Mouse (Mus musculus) hindbrain, embryonic 16.5 days (tissue): ENCODE data around the gene Gm2174. TPM values are rescaled to one million over a fixed set of nuclear protein-coding genes. Genes with fewer than 3 reads are reported as not detected.

Experiments used
- ATAC-seq: fragments of 200-750 bp; cut with Nextera tagmentation; 2 replicates; pipeline ENCODE4 v1.8.0; 2017; ENCODE audit warnings: moderate TSS enrichment, moderate library complexity
- H3K27ac ChIP-seq: fragments of 300-500 bp; sonication (generic); 2 replicates; pipeline ENCODE4 v1.5.1; 2014; ENCODE audit warnings: low read depth, mild to moderate bottlenecking, control low read depth, low read length, moderate library complexity
- H3K27me3 ChIP-seq: fragments of 300-500 bp; sonication (generic); replicated peaks from 2 replicates; pipeline ENCODE4 v1.6.1; 2014; ENCODE audit warnings: low read length; ENCODE audit not compliant: control insufficient read depth, insufficient read depth
- H3K36me3 ChIP-seq: fragments of 300-500 bp; sonication (generic); 2 replicates; pipeline ENCODE4 v1.6.1; 2014; ENCODE audit warnings: mild to moderate bottlenecking, low read length, moderate library complexity, mixed read lengths; ENCODE audit not compliant: control insufficient read depth, insufficient read depth
- H3K4me1 ChIP-seq: fragments of 300-500 bp; sonication (generic); 2 replicates; pipeline ENCODE4 v1.6.1; 2014; ENCODE audit warnings: low read depth, low read length; ENCODE audit not compliant: control insufficient read depth, insufficient read depth
- H3K4me2 ChIP-seq: fragments of 300-500 bp; sonication (generic); 2 replicates; pipeline ENCODE4 v1.6.1; 2014; ENCODE audit warnings: mild to moderate bottlenecking, low read length, control low read depth, moderate library complexity
- H3K4me3 ChIP-seq: fragments of 300-500 bp; sonication (generic); 2 replicates; pipeline ENCODE4 v1.5.1; 2014; ENCODE audit warnings: mild to moderate bottlenecking, low read length, control low read depth, moderate library complexity
- H3K9ac ChIP-seq: fragments of 300-500 bp; sonication (generic); 2 replicates; pipeline ENCODE4 v1.6.1; 2014; ENCODE audit warnings: low read depth, mild to moderate bottlenecking, control low read depth, low read length, moderate library complexity
- H3K9me3 ChIP-seq: fragments of 300-500 bp; sonication (generic); 2 replicates; pipeline ENCODE4 v1.6.1; 2014; ENCODE audit warnings: mild to moderate bottlenecking, low read length, moderate library complexity; ENCODE audit not compliant: control insufficient read depth
- WGBS: fragments of 180-500 bp; shearing (Covaris S2); extraction: QIAGEN DNeasy Blood & Tissue Kit; methylation state at CpG from one replicate; pipeline ENCODE4 v1.1.7; 2014; 5-methylcytosine and 5-hydroxymethylcytosine counted together
- polyA plus RNA-seq: library from polyadenylated mRNA; unstranded; fragments of >200 nt; fragmentation: Nextera tagmentation; extraction: Ambion mirVana; gene quantifications from 2 replicates; pipeline ENCODE4 v1.2.1, GENCODE M21; 2015

Gene Gm2174
- polyA plus RNA-seq, result 1.3 and 2.0 TPM in 2 replicates

DNA sequence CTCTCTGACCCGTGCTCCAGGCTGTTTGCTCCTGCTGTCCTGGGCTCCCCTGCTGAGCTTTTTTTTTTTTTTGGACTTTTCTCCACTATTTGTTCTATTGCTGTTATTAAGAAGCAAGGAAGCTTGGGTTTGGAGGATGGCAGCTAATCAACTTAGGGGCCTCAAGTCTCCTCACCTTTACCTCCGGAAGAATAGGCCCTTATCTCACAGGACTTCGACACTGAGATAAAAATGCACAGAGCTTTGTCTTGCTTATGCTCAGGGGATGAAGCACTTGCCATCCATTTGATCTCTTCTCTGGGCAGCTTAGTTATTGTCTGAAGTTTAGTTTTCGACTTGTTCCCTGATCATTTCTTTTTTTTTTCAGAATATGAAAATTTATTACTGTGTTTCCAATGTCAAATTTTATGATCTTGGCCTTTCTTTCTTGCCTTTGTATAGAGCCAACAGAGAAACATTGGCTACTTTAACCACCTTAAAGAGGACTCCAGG is at the start of gene Gm2174:
Gm2174 (plus strand) TSS at position 442 of the 492 bp plus-strand sequence.
- Histone ChIP-seq H3K9me3 (no peaks in the 10 kb centered on the region), H3K4me1 (no peaks in the 10 kb centered on the region), H3K27me3 (no peaks in the 10 kb centered on the region), H3K9ac (no peak within 1 kb of the TSS), H3K4me3 (no peak within 1 kb of the TSS), H3K27ac (no peak within 1 kb of the TSS), H3K36me3 (no peaks in the 10 kb centered on the region), H3K4me2 (no peak within 1 kb of the TSS)
- 71% methylated on average over 4 of the region's 4 CpGs for WGBS
- no peak for ATAC-seq

DNA sequence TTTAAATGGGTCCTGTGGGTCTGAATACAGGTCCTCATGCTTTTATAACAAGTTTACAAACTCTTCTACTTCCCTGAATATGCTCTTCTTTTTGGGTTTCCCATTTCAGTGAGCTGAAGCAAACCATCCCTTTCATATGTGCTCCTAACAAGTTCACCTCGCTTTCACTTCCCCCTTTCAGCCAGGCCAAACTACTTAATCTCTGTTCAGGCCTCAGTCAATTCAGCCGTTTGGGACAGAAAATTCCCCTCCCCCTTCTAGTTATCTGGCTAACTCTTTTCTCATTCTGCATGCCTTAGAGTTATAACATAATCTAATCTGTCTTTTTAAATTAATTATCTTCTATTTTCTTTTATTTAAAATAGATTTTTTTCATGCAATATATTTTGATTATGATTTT is 43.1 kb upstream of the Gm2174 start:
- H3K4me1 ChIP-seq, result no peaks in the 10 kb centered on the region
- no peaks in the 10 kb centered on the region for H3K27me3 ChIP-seq
- H3K36me3 ChIP-seq, result no peaks in the 10 kb centered on the region
- 29% methylated on average over 2 of the region's 2 CpGs for WGBS
- ATAC-seq, result no peak
- H3K9ac ChIP-seq, result no peak overlapping the region
- no peak overlapping the region for H3K4me3 ChIP-seq
- H3K9me3 ChIP-seq, result no peaks in the 10 kb centered on the region
- H3K27ac ChIP-seq, result no peak overlapping the region
- no peak overlapping the region for H3K4me2 ChIP-seq

DNA sequence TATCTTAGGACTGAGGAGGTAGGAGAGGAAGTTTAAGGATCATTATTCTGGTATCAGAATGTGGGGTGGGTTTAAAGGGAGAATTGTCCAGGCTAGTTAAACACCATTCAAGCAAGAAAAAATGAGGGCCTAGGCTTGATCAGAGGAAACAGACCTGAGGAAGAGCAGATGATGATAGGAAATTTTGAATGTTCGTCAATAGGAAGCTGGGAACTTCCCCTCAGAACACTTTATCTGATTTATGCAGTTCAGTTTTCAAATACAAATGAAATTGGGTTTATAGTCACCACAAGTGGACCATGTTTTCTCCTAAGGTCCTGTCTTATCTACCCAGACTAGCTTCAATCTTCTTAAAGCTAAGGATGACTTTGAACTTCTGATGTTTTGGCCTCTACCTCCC is 42.3 kb upstream of the Gm2174 start:
- no peaks in the 10 kb centered on the region for H3K36me3 ChIP-seq
- WGBS, result 76% methylated on average over 1 of the region's 1 CpGs
- no peak overlapping the region for H3K4me3 ChIP-seq
- ATAC-seq, result no peak
- no peak overlapping the region for H3K4me2 ChIP-seq
- no peaks in the 10 kb centered on the region for H3K9me3 ChIP-seq
- no peaks in the 10 kb centered on the region for H3K27me3 ChIP-seq
- no peaks in the 10 kb centered on the region for H3K4me1 ChIP-seq
- H3K27ac ChIP-seq, result no peak overlapping the region
- no peak overlapping the region for H3K9ac ChIP-seq

DNA sequence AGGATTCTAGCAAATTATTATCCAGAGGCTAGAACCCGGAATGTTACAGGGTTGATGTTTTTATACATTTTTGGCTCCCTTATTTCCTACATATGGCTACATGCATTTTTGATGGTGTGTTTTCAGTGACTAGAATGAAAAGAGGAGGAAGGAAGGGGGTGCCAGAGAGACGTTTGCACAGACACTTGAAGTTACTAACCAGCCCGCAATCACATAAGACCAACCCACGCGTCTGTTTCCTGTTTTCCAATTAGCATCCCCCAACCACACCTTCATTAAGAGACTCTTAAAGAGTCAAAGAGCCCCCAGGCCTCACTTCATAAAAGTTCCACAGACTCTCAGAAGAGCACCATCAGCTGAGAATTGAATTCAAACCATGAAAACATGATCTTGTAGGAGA is 41.6 kb upstream of the Gm2174 start:
- no peak overlapping the region for H3K9ac ChIP-seq
- no peaks in the 10 kb centered on the region for H3K9me3 ChIP-seq
- H3K4me1 ChIP-seq, result no peaks in the 10 kb centered on the region
- no peaks in the 10 kb centered on the region for H3K36me3 ChIP-seq
- no peak overlapping the region for H3K27ac ChIP-seq
- ATAC-seq, result no peak
- no peak overlapping the region for H3K4me2 ChIP-seq
- 73% methylated on average over 5 of the region's 5 CpGs for WGBS
- H3K27me3 ChIP-seq, result no peaks in the 10 kb centered on the region
- H3K4me3 ChIP-seq, result no peak overlapping the region

DNA sequence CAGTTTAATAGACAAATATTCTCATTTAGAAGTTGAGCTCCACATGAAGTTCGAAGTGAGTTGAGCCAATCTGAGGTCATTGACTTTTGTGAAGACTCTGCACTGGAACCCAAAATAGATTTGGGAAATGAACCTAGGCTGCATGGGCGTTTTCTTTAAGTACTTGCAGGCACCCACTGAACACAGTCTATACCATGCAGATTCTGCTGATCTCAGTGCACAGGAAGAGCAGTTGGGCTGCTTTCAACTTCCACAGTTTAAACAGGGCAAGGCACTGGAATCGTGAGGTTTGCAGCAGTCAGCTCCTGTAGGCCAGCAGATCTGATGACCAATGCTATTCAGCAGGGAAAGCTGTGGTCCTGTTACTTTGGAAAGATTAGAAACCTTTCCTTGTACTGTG is 31.5 kb upstream of the Gm2174 start:
- ATAC-seq, result no peak
- Histone ChIP-seq H3K27me3 (no peaks in the 10 kb centered on the region), H3K36me3 (no peaks in the 10 kb centered on the region), H3K4me3 (no peak overlapping the region), H3K4me1 (no peaks in the 10 kb centered on the region), H3K27ac (no peak overlapping the region), H3K9ac (no peak overlapping the region), H3K4me2 (no peak overlapping the region), H3K9me3 (no peaks in the 10 kb centered on the region)
- 78% methylated on average over 3 of the region's 3 CpGs for WGBS

DNA sequence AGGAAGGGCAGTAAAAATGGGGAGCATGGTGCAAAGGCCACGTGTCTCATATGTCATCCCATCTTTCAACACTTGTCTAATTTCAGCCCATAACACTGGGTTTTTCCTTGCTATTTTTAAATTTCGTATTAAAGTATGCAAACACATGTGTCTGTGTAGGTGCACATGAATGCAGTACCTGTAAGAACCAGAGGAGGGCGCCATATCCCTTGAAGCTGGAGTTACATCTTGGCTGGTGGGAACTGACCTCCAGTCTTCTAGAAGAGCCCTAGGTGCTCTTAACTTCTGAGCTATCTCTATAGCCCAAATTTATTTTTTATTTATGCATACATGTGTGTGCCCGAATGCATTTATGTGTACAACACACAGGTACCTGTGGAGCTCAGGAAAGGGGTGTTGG is 30.2 kb upstream of the Gm2174 start:
- no peaks in the 10 kb centered on the region for H3K4me1 ChIP-seq
- no peak overlapping the region for H3K4me2 ChIP-seq
- no peak overlapping the region for H3K27ac ChIP-seq
- no peaks in the 10 kb centered on the region for H3K9me3 ChIP-seq
- WGBS, result 73% methylated on average over 4 of the region's 4 CpGs
- H3K36me3 ChIP-seq, result no peaks in the 10 kb centered on the region
- no peaks in the 10 kb centered on the region for H3K27me3 ChIP-seq
- no peak overlapping the region for H3K9ac ChIP-seq
- ATAC-seq, result no peak
- H3K4me3 ChIP-seq, result no peak overlapping the region

DNA sequence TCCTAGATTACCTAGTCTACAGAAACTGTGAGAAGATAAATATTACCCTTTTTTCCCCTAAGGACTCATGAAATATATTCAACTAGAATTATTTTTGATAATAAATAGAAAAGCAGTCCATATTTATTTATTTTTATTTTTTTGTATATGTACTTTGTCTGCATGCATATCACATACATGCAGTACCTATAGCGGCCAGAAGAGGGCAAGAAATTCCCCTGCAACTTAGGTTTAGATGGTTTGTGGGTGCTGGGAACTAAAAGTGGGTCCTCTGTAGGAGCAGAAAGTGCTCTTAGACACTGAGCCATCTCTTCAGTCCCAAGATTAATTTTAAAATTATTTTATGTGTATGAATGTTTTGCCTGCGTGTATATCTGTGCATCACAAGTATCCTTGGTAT is 17.2 kb upstream of the Gm2174 start:
- Histone ChIP-seq H3K36me3 (no peaks in the 10 kb centered on the region), H3K27ac (no peak overlapping the region), H3K4me2 (no peak overlapping the region), H3K9me3 (no peaks in the 10 kb centered on the region), H3K4me1 (no peaks in the 10 kb centered on the region), H3K27me3 (no peaks in the 10 kb centered on the region), H3K4me3 (no peak overlapping the region), H3K9ac (no peak overlapping the region)
- 48% methylated on average over 2 of the region's 2 CpGs for WGBS
- no peak for ATAC-seq

DNA sequence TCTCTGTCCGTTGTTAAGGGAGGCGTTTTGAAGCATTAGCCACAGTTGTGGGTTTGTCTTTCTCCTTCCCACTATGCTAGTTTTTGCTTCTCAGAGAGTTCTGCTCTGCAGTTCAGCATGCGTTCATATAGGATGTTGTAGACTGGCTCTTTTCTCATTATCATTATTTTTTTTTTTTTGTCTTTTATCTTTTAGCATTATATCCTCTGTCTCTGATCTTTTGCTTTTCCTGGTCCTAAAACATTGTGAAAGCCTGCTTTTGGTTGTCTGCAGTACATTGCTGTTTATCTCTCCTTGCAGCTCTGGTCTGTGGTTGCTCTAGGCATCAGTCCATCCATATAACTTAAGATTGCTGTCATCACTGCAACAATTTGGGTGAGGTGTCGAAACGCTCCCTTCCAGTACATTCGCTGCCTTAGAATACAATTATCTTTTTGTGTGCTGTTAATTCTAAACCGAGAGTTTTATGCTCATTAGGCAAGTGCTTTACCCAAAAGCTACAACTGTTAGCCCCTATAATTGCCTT is 11.9 kb upstream of the Gm2174 start:
- Histone ChIP-seq H3K27ac (no peak overlapping the region), H3K4me2 (no peak overlapping the region), H3K9ac (no peak overlapping the region), H3K27me3 (no peaks in the 10 kb centered on the region), H3K4me1 (no peaks in the 10 kb centered on the region), H3K9me3 (no peaks in the 10 kb centered on the region), H3K4me3 (no peak overlapping the region), H3K36me3 (no peaks in the 10 kb centered on the region)
- no peak for ATAC-seq
- 67% methylated on average over 7 of the region's 7 CpGs for WGBS

DNA sequence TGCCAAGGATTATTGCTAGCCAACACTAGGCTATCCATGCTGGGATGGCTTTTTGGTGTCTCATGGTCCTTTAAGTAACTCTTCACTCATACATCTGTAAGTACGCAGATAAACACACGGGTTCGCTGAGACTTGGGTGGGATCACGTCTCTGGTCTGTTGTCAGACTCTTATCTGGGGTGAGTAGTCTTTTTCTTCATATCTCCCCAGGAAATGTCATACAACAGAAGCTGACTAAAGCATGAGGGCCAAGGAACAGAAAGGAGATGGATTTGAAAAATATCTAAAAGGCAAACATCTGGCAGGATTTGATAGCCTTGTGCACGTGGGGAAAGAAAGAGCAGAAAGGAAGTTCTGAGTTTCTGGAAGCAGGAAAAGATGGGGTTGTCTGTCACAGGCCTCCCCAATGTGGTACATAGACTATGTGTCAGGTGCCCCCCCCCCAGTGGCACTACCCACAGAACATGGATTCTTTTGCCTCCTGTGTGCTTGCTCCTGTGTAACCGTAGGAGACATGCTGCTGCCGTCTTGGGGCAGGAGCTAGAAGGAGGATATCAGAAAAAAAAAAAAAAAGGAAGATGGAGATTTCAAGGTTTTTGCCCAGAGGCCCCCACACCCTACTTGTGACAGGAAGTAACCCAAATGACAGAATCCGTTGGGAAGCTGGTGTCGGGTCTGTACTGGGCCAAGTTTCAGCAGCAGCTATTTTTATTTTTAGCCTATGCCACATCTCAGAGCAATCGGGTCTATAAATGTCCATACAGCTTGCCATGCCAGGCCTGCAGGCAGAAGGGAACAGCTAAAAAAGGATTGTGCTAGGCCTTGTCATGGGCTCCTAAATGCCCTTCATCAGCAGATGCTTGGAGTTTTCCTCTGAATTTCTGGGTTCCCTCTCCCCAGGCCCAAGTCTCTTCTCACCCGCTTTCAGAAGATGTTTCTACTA is 1.0 kb upstream of the Gm2174 start:
- H3K27ac ChIP-seq, result no peak overlapping the region
- no peak overlapping the region for H3K9ac ChIP-seq
- no peaks in the 10 kb centered on the region for H3K36me3 ChIP-seq
- no peaks in the 10 kb centered on the region for H3K9me3 ChIP-seq
- no peak overlapping the region for H3K4me2 ChIP-seq
- H3K27me3 ChIP-seq, result no peaks in the 10 kb centered on the region
- WGBS, result 84% methylated on average over 11 of the region's 11 CpGs
- H3K4me1 ChIP-seq, result no peaks in the 10 kb centered on the region
- no peak for ATAC-seq
- H3K4me3 ChIP-seq, result no peak overlapping the region
